Mouse (Mus musculus): ENCODE measurements around the gene Vpreb3. TPM values are rescaled to one million over a fixed set of nuclear protein-coding genes. Genes with fewer than 3 reads are reported as not detected.

Gene Vpreb3
- not detected for total RNA-seq (2021)
- long read RNA-seq, experiment 1: 0 reads
- long read RNA-seq, experiment 2, partial matches to known transcripts: 0 of 1 reads
- long read RNA-seq, experiment 2, other reads (novel, unspliced or antisense): 1 of 1 reads

DNA sequence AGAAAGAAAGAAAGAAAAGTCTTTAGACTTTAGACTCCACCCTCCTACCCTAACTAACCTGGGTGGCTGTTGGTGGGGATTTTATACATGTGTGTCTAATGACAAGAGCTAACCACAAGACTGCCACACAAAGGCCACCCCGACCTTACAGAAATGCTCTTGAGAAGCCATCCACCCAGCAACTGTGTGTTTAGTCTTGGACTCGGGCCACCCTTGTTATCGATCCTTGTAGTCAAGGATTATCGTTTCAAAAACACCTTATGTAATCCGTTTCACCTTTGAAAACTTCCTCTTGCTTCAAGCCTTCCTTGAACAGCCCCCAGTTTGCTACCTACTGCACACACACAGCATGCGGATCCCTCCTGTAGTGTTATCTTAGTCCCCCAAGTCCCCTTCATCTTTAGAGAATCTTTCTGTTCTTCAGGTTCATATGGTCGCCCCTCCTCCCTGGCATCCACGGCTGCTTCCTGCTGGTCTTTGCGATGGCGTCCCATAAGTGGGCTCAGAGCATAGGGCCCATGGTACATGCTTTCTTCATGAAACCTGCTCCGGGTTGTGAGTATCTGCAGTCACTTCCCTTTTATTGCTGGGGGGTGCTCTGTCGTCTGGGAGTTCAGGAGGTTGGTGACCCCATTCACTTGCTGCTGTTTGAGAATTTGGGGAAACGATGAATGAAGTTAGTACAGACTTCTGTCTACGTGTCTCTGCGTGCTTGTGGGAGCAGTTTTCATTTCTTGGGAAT, at the start of gene Vpreb3:
Vpreb3 (plus strand) TSS at position 322 of the 742 bp plus-strand sequence.
- DNase-seq (ENCODE audit: low spot score in 2 of 2): no peak

- peak; percentile 91 to 97 for DNase-seq (ENCODE audit: low spot score in 2 of 2)
Observed at GRCm38 (mm10) chr10:75893089-75893750, 49.6 kb upstream of the Vpreb3 start, which contains the start of gene Derl3. TSS of gene Derl3 (plus strand) at chr10:75893413.

DNA sequence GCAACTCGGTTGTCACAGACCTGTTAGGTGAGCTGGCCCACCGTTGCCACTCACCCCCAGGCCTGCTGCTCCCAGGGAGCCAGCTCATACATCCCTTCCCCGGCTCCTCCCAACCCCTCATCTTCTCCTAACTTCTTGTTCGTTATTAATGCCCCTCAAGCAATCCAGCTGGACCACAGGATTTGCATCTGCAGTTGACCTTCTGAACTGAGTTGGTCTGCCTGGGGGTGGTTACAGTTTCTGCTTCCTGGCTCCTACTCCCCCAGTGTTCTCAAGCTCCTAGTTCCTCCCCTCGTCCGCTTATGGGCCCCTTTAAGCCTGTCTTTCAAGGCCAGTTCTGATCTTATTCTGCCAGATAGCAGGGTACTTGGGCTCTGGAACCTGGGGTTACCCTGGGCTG, 48.3 kb upstream of the Vpreb3 start:
- no peak for DNase-seq (ENCODE audit: low spot score in 2 of 2)

GRCm38 (mm10) chr10:75895730-75896129, 47.1 kb upstream of the Vpreb3 start:
- DNase-seq (ENCODE audit: low spot score in 2 of 2): no peak

- peak; percentile 24 to 47 for DNase-seq (ENCODE audit: low spot score in 2 of 2)
Observed at GRCm38 (mm10) chr10:75896208-75896607, 46.6 kb upstream of the Vpreb3 start.

- DNase-seq (ENCODE audit: low spot score in 2 of 2): peak; percentile 54 to 75
Observed at GRCm38 (mm10) chr10:75897373-75897772, 45.5 kb upstream of the Vpreb3 start.

GRCm38 (mm10) chr10:75898039-75898564, 44.8 kb upstream of the Vpreb3 start:
- DNase-seq (ENCODE audit: low spot score in 2 of 2): no peak

DNA sequence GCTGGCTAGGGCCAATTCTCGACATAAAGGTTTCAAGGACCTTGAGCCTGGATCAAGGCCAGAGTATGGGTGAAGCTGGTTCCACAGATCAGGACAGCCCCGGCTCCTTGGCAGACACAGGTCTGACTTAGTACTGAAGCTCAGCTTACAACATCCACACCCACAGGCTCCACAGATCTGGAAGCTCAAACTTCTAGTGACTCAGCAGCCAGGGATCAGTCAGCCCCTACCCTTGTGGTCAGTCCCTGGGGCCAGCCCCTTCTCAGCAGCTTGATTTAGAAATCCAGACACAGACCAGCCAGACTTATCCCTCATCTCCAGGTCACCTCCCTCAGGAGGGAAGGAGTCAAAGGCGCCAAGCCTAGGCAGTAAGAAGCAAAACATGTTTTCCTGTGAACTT, 44.0 kb upstream of the Vpreb3 start:
- DNase-seq (ENCODE audit: low spot score in 2 of 2): no peak

- DNase-seq (ENCODE audit: low spot score in 2 of 2): no peak
Observed at GRCm38 (mm10) chr10:75904391-75904790, 38.5 kb upstream of the Vpreb3 start.

- DNase-seq (ENCODE audit: low spot score in 2 of 2): no peak
Observed at GRCm38 (mm10) chr10:75906882-75907281, 36.0 kb upstream of the Vpreb3 start.

DNA sequence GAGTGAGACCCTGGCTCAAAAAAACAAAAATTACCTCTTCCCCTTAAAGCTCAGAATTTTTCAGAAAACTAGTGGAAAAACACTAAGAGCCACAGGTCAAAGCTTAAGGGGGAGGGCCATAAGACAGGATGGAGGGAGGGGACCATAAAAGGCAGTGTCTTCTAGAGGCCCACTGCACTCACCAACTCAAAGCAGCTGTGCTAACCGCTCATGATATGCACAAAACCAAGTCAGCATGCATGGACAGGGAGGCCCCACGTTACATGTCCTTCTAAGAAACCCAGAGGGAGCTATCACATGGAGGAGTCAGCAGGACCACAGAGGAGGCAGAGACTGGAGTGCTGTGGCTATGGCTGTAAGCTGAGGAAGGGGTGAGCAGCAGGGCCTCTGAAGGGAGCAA, 32.2 kb upstream of the Vpreb3 start:
- DNase-seq (ENCODE audit: low spot score in 2 of 2): no peak

DNA sequence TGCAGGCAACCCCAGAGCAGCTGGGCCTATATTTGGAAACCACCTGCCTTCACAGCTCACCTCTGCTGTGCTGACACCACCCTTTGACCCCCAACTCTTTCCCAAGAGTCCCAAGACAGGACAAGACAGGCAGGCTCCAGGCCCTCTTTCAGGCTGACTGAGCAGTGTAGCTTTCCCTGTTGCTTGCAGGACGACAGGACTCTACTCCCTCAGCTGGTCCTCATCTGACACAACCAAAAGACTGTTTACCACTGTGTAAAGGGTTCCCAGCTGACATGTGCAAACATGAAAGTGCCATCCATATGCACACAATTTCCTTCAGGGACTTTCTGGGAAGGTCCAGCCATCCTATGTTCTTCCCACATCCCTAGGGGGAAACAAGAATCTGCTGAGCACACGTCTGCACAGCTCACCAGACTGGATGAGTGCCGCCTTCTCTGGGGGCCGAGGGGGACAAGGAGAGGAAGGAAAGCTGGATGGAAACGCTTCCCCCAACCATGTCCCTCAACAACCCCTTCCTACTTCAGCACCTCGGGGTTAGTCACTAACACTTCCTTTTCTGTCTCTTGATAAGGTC, 29.8 kb upstream of the Vpreb3 start:
- no peak for DNase-seq (ENCODE audit: low spot score in 2 of 2)

GRCm38 (mm10) chr10:75915557-75915956, 27.3 kb upstream of the Vpreb3 start:
- DNase-seq (ENCODE audit: low spot score in 2 of 2): no peak

DNA sequence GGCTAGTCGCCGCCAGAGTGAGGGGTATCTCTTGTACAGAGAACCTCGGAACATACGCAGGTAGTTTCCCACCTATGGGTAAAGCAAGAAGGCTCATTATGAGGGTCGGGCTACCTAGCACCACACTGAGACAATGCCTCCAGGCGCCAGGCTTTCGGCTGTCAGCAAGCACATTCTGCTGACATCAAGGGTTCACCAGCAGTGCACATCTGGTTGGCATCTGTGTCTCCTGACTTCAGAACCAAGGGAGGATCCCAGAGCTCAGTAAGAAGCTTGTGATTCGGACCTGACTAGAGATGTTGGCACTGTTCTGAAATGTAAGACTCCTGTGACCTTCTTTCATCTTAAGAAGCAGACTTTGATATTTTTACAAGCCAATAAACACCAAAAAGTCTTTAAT, 26.0 kb upstream of the Vpreb3 start:
- no peak for DNase-seq (ENCODE audit: low spot score in 2 of 2)

GRCm38 (mm10) chr10:75919026-75919425, 23.8 kb upstream of the Vpreb3 start:
- DNase-seq (ENCODE audit: low spot score in 2 of 2): no peak

DNA sequence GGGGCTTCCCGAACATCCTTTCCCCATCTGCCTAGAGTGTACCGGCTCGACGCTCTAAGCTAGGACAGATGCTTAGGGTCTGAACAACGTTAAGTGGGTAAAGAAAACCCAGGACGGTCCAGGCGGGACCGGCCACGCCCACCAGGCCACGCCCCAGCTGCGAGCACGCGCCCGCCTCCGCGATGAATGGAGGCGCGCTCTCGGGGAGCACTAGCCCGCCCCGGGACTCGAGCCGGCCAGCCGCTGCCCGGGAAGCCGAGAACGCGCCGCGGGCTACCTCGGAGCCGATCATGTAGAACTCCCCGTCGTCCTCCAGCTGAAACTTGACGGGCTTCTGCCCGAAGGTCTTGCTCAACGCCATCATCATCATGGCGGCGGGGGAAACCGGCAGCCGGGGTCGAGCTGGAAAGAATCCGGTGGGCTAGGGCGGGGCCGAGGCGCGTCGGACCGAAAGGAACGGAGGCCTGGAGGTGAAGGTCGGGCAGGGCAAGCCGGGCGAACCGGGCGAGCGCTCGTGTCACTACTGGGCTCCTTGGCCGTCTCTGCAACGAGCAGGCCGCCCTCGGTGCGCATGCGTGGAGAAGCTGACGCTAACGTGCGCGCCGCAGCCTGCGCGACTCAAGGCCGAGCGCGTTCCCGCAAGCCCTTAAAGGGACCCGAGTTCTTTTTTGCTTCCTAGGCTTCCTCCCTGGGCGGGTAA, 21.7 kb upstream of the Vpreb3 start, which contains the start of gene Smarcb1:
Smarcb1 (minus strand) TSS at position 592 of the 700 bp plus-strand sequence.
- DNase-seq (ENCODE audit: low spot score in 2 of 2): peak; percentile 94 to 96

GRCm38 (mm10) chr10:75921726-75922560, 20.9 kb upstream of the Vpreb3 start:
- DNase-seq (ENCODE audit: low spot score in 2 of 2): no peak

- no peak for DNase-seq (ENCODE audit: low spot score in 2 of 2)
Observed at GRCm38 (mm10) chr10:75924324-75924723, 18.5 kb upstream of the Vpreb3 start.

GRCm38 (mm10) chr10:75926396-75926795, 16.5 kb upstream of the Vpreb3 start:
- no peak for DNase-seq (ENCODE audit: low spot score in 2 of 2)

- DNase-seq (ENCODE audit: low spot score in 2 of 2): no peak
Observed at GRCm38 (mm10) chr10:75930304-75930703, 12.6 kb upstream of the Vpreb3 start.
